Mouse (Mus musculus): ENCODE measurements around the gene Cic. TPM values are rescaled to one million over a fixed set of nuclear protein-coding genes. Genes with fewer than 3 reads are reported as not detected.
A peak's percentile ranks its signal among the peaks of the same experiment; 100 is the strongest.

Cic gene
- polyA plus RNA-seq, 1 experiment from 2014 or later, result 27.0 TPM

DNA sequence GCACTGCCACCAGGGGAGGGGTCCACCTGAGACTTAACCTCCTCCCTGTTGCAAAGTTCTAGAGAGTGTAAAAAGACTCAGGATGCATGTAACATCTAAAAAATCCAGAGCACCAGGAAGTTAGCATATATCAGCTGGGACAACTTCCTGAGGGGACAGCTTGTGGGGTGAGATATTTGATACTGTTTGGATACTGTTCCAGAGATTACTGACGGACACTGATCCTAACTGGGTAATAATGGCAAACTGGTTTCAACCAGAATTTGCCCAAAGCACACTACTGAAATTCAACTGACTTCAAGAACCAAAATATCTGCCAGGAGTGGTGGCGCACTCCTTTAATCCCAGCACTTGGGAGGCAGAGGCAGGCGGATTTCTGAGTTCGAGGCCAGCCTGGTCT is 27.0 kb downstream of the Cic start:
- ATAC-seq (replicated peaks; ENCODE audit: insufficient number of reproducible peaks, low FRiP score, low TSS enrichment, low read depth) (no peak), DNase-seq (ENCODE audit: low spot score) (no peak)
- H3K9ac ChIP-seq (replicated peaks; ENCODE audit: low read length), result no peak overlapping the region
- WGBS, result 92% methylated on average over 4 of the region's 4 CpGs
- no peaks in the 10 kb centered on the region for H3K4me1 ChIP-seq (ENCODE audit: control insufficient read depth, insufficient read depth, low read length)
- no peak overlapping the region for H3K4me2 ChIP-seq (ENCODE audit: low read depth, low read length)
- H3K9me3 ChIP-seq (replicated peaks; ENCODE audit: control insufficient read depth, low read length), result no peaks in the 10 kb centered on the region
- peaks cover 19% of the 10 kb centered on the region for H3K36me3 ChIP-seq (replicated peaks; ENCODE audit: control insufficient read depth, insufficient read depth, low read depth, low read length)
- H3K27ac ChIP-seq (replicated peaks; ENCODE audit: low read depth, low read length), result no peak overlapping the region
- H3K4me3 ChIP-seq (ENCODE audit: low read depth, low read length), result no peak overlapping the region
- H3K27me3 ChIP-seq (ENCODE audit: control insufficient read depth, insufficient read depth, low read length), result no peaks in the 10 kb centered on the region

DNA sequence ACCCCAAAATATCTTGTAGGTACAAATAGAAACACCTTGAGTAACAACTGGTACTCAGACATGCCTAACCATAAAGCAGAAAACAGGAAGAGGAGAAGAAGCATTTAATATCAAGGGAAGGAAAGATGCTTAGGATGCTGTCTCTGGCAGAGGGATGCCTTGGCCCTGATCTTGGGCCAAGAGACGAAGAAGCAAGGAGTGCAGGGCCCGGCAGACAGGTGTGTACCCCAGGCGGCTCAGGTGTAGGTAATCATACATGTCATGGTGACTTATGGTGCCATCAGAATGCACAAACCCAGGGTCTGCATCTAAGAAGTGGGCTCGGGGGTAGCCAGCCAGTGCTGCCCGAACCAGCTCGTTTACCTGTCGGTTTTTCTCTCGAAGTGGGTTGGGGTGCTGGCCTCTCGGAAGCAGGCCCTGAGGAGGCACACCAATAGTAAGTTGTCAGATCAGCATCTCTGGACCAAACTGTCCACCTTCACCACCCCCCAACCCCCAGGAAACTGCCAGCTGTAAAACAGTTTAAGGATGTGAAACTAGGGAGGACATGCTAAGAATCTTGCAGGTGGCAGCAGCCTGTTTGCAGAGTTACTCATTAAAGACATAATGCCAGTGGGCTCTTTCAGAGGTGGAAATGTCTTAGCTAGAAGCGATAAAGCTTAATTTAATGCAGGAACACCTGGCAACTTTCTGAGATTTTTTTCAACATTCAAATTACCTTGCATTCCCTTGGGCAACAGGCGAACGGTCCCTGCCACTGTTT is 27.6 kb downstream of the Cic start:
- H3K27me3 ChIP-seq (ENCODE audit: control insufficient read depth, insufficient read depth, low read length), result no peaks in the 10 kb centered on the region
- ATAC-seq (replicated peaks; ENCODE audit: insufficient number of reproducible peaks, low FRiP score, low TSS enrichment, low read depth) (no peak), DNase-seq (ENCODE audit: low spot score) (no peak)
- peaks cover 14% of the 10 kb centered on the region for H3K36me3 ChIP-seq (replicated peaks; ENCODE audit: control insufficient read depth, insufficient read depth, low read depth, low read length)
- H3K4me1 ChIP-seq (ENCODE audit: control insufficient read depth, insufficient read depth, low read length), result no peaks in the 10 kb centered on the region
- no peak overlapping the region for H3K4me2 ChIP-seq (ENCODE audit: low read depth, low read length)
- no peak overlapping the region for H3K27ac ChIP-seq (replicated peaks; ENCODE audit: low read depth, low read length)
- no peak overlapping the region for H3K9ac ChIP-seq (replicated peaks; ENCODE audit: low read length)
- no peaks in the 10 kb centered on the region for H3K9me3 ChIP-seq (replicated peaks; ENCODE audit: control insufficient read depth, low read length)
- WGBS, result 92% methylated on average over 12 of the region's 12 CpGs
- no peak overlapping the region; the same call in 1 of the 2 replicates for H3K4me3 ChIP-seq (ENCODE audit: low read depth, low read length)

DNA sequence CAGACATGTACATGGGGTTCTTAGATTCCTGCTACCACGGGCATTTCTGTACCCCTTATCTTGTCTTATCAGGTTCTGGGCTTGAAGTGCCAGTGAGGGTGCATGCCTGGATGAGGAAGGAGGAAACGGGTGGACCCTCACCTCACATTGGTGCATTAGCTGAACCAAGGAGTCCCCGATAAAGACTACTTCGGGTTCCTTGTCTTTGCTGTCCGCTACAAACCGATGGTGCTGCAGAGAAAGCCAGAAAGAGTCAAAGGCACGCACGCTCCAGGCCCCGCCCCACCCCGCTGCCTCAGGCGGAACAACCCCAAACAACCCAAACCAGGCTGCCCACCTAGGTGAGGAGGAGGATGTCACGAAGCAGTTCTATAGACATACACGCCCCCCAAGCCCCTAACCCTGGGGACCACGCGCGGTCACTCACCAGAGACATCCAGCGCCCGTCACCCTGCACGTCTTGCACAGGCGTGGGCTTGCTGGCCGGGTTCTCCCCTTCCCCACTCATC is 29.5 kb downstream of the Cic start:
- WGBS, result 2% methylated on average over 21 of the region's 21 CpGs
- Histone ChIP-seq H3K9ac (replicated peaks; ENCODE audit: low read length) (peak overlapping the region; percentile 87), H3K4me1 (ENCODE audit: control insufficient read depth, insufficient read depth, low read length) (no peaks in the 10 kb centered on the region), H3K27ac (replicated peaks; ENCODE audit: low read depth, low read length) (peak overlapping the region; percentile 96), H3K9me3 (replicated peaks; ENCODE audit: control insufficient read depth, low read length) (no peaks in the 10 kb centered on the region), H3K27me3 (ENCODE audit: control insufficient read depth, insufficient read depth, low read length) (no peaks in the 10 kb centered on the region), H3K36me3 (replicated peaks; ENCODE audit: control insufficient read depth, insufficient read depth, low read depth, low read length) (peaks cover 8% of the 10 kb centered on the region), H3K4me3 (ENCODE audit: low read depth, low read length) (peak overlapping the region; percentile 65), H3K4me2 (ENCODE audit: low read depth, low read length) (peak overlapping the region; percentile 78)
- no peak; the same call in 1 of the 2 replicates for ATAC-seq (replicated peaks; ENCODE audit: insufficient number of reproducible peaks, low FRiP score, low TSS enrichment, low read depth)
- peak; percentile 68 for DNase-seq (ENCODE audit: low spot score)

DNA sequence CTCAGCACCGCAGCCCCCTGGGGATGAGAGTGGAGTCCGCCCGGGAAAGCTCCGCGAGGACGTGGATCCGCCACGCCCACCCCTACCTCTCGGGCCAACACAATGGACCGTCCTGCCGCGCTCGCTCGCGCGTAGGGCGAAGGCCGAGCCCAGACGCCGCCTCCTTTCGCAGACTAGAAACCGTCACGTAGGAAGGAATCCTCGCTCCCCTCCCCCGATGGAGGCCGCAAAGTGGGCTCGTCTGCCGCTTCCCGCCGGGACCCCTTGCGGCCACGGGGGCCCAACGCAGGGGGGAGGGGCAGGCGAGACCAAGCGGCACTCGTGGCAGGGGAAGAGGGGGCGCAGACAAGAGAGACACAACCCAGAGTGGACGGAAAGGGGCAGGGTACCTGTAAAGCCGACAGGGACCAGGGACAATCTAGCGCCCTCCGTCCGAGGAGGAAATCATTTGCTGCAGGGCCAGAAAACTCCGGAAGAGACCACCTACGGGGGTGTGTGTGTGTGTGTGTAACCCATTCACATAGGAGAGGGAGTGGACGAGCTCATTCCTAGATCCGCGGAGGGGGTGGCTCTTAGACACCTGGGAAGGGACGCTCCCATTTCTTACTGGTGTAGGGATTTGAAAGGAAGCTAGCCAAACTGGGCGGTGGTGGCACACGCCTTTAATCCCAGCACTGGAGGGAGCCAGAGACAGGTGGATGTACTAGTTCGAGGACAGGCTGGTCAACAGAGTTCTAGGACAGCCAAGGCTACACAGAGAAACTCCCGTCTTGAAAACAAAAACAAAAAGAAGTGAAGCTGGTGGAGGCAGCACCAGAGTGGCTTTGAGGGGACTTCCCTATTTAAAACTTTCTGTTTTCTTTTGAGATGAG is 30.2 kb downstream of the Cic start, which contains the start of gene Pafah1b3:
Pafah1b3 (minus strand) TSS at position 533 of the 872 bp plus-strand sequence.
- Histone ChIP-seq H3K27ac (replicated peaks; ENCODE audit: low read depth, low read length) (peak within 1 kb of the TSS; percentile 96), H3K9ac (replicated peaks; ENCODE audit: low read length) (peak within 1 kb of the TSS; percentile 87), H3K4me2 (ENCODE audit: low read depth, low read length) (peak within 1 kb of the TSS; percentile 78), H3K9me3 (replicated peaks; ENCODE audit: control insufficient read depth, low read length) (no peaks in the 10 kb centered on the region), H3K36me3 (replicated peaks; ENCODE audit: control insufficient read depth, insufficient read depth, low read depth, low read length) (peaks cover 2% of the 10 kb centered on the region), H3K4me1 (ENCODE audit: control insufficient read depth, insufficient read depth, low read length) (no peaks in the 10 kb centered on the region), H3K27me3 (ENCODE audit: control insufficient read depth, insufficient read depth, low read length) (no peaks in the 10 kb centered on the region), H3K4me3 (ENCODE audit: low read depth, low read length) (peak within 1 kb of the TSS; percentile 65)
- DNase-seq (ENCODE audit: low spot score) (peak; percentile 97), ATAC-seq (replicated peaks; ENCODE audit: insufficient number of reproducible peaks, low FRiP score, low TSS enrichment, low read depth) (peak; percentile 88)
- WGBS, result under 1% methylated on average over 51 of the region's 52 CpGs

DNA sequence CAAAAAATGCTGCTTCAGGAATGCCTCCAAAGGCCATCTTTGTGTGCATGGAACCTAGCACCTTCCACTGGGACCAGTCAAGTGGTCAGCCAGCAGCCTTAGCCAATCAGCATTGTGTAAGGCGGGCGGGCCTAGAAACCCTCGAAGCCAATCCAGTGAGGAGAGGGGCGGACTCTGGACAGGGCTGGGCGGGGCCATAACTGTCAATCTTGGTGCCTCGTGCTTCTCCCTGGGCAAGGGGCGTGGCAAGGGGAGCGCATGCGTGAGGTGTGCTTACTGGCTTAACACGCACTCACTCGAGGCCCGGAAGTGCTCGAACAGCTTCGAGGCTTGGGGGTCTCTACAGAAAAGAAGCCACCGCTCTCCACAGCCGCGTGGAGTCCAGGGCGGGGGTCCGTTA is 33.6 kb downstream of the Cic start, which contains the start of gene Prr19:
Prr19 (plus strand) TSS at position 349 of the 400 bp plus-strand sequence.
- WGBS, result 55% methylated on average over 19 of the region's 19 CpGs
- no peak within 1 kb of the TSS for H3K4me2 ChIP-seq (ENCODE audit: low read depth, low read length)
- H3K9ac ChIP-seq (replicated peaks; ENCODE audit: low read length), result no peak within 1 kb of the TSS
- H3K4me1 ChIP-seq (ENCODE audit: control insufficient read depth, insufficient read depth, low read length), result peaks cover under 1% of the 10 kb centered on the region; the same call in 1 of the 2 replicates
- H3K27ac ChIP-seq (replicated peaks; ENCODE audit: low read depth, low read length), result no peak within 1 kb of the TSS
- no peaks in the 10 kb centered on the region for H3K9me3 ChIP-seq (replicated peaks; ENCODE audit: control insufficient read depth, low read length)
- H3K4me3 ChIP-seq (ENCODE audit: low read depth, low read length), result no peak within 1 kb of the TSS
- H3K27me3 ChIP-seq (ENCODE audit: control insufficient read depth, insufficient read depth, low read length), result no peaks in the 10 kb centered on the region; the same call in 1 of the 2 replicates
- DNase-seq (ENCODE audit: low spot score) (peak; percentile 73), ATAC-seq (replicated peaks; ENCODE audit: insufficient number of reproducible peaks, low FRiP score, low TSS enrichment, low read depth) (no peak; the same call in 1 of the 2 replicates)
- H3K36me3 ChIP-seq (replicated peaks; ENCODE audit: control insufficient read depth, insufficient read depth, low read depth, low read length), result no peaks in the 10 kb centered on the region

DNA sequence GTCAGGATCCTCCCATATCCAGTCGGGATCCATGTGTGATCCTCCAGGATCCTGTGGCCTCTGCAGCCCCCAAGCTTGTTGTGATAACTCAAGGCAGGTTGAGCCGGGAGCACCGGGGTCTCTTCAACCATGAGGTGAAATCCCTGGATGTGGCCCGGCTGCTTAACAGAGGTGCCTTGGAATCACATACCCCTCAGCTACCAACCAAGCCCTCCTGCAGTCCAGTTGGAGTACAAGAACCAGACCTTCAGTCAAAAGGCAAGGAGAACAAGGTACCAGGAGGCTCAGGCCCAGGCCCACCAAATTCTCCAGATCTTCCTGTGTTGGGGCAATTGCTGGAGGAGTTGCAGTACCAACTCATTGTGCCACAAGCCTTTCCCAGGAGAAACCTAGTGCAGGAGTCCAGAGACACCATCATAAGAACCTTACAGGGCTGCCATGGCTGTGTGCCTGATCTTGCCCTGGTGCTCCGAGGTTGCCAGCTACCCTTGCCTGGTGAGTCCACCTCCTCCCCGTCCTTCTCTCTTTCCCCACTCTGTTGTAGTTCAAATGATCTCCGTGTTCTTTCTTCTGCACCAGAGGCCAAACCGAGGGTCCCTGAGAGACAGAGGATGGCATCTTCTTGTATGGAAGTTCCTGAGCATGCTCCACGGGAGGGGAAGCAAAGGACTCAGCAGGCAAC is 35.6 kb downstream of the Cic start:
- Histone ChIP-seq H3K9ac (replicated peaks; ENCODE audit: low read length) (no peak overlapping the region), H3K4me1 (ENCODE audit: control insufficient read depth, insufficient read depth, low read length) (peaks cover 2% of the 10 kb centered on the region; the same call in 1 of the 2 replicates), H3K9me3 (replicated peaks; ENCODE audit: control insufficient read depth, low read length) (no peaks in the 10 kb centered on the region), H3K27me3 (ENCODE audit: control insufficient read depth, insufficient read depth, low read length) (no peaks in the 10 kb centered on the region; the same call in 1 of the 2 replicates), H3K27ac (replicated peaks; ENCODE audit: low read depth, low read length) (no peak overlapping the region), H3K4me2 (ENCODE audit: low read depth, low read length) (no peak overlapping the region), H3K4me3 (ENCODE audit: low read depth, low read length) (no peak overlapping the region), H3K36me3 (replicated peaks; ENCODE audit: control insufficient read depth, insufficient read depth, low read depth, low read length) (no peaks in the 10 kb centered on the region)
- ATAC-seq (replicated peaks; ENCODE audit: insufficient number of reproducible peaks, low FRiP score, low TSS enrichment, low read depth) (no peak), DNase-seq (ENCODE audit: low spot score) (no peak)
- 61% methylated on average over 9 of the region's 9 CpGs for WGBS

DNA sequence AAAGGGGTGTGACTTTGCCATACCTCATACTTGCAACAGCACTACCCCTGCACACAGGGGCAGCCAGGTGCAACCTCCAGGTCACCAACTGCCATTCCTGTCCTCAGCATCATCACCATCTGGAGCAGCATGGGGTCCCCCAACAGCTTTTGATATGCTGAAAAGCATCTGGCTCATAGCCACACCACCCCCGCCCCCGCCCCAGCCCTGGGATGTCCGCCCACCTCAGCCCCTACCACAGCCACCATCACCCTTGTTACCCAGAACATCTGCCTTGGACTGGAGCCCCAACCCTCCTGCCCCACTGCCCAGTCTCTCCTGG is 36.1 kb downstream of the Cic start:
- WGBS, result 89% methylated on average over 3 of the region's 3 CpGs
- Histone ChIP-seq H3K4me1 (ENCODE audit: control insufficient read depth, insufficient read depth, low read length) (peaks cover 2% of the 10 kb centered on the region; the same call in 1 of the 2 replicates), H3K9ac (replicated peaks; ENCODE audit: low read length) (no peak overlapping the region), H3K36me3 (replicated peaks; ENCODE audit: control insufficient read depth, insufficient read depth, low read depth, low read length) (no peaks in the 10 kb centered on the region), H3K27ac (replicated peaks; ENCODE audit: low read depth, low read length) (no peak overlapping the region), H3K27me3 (ENCODE audit: control insufficient read depth, insufficient read depth, low read length) (no peaks in the 10 kb centered on the region; the same call in 1 of the 2 replicates), H3K4me3 (ENCODE audit: low read depth, low read length) (no peak overlapping the region), H3K9me3 (replicated peaks; ENCODE audit: control insufficient read depth, low read length) (no peaks in the 10 kb centered on the region), H3K4me2 (ENCODE audit: low read depth, low read length) (no peak overlapping the region)
- DNase-seq (ENCODE audit: low spot score) (no peak), ATAC-seq (replicated peaks; ENCODE audit: insufficient number of reproducible peaks, low FRiP score, low TSS enrichment, low read depth) (no peak)
